Mouse (Mus musculus): ENCODE results near the gene Tnxb. TPM values are rescaled to one million over a fixed set of nuclear protein-coding genes. Genes with fewer than 3 reads are reported as not detected.

Tnxb gene
- total RNA-seq, 1 experiment: 0.18 TPM

- Histone ChIP-seq H3K9ac (ENCODE audit: insufficient read depth, low read depth, low read length, poor library complexity, severe bottlenecking) (no peak overlapping the region), H3K4me1 (ENCODE audit: control insufficient read depth in 2 of 2, insufficient read depth in 2 of 2, low read length in 2 of 2, poor library complexity in 1 of 2) (no peaks in the 10 kb centered on the region), H3K36me3 (ENCODE audit: control insufficient read depth, insufficient read depth, low read length, poor library complexity, severe bottlenecking) (no peaks in the 10 kb centered on the region), H3K4me3 (ENCODE audit: insufficient read depth in 1 of 2, low read depth in 1 of 2, low read length in 2 of 2, poor library complexity in 1 of 2, severe bottlenecking in 1 of 2) (no peak overlapping the region), H3K27ac (ENCODE audit: insufficient read depth, low read depth, low read length, poor library complexity, severe bottlenecking) (no peak overlapping the region), H3K9me3 (ENCODE audit: control insufficient read depth, insufficient read depth, low read depth, low read length) (no peaks in the 10 kb centered on the region)
- TF ChIP-seq CHD2 (IDR thresholded peaks at IDR 0.05; ENCODE audit: low read depth, low read length) (no peak), MAFK (IDR thresholded peaks at IDR 0.05; ENCODE audit: insufficient read depth, low read depth, low read length) (no peak), HCFC1 (IDR thresholded peaks at IDR 0.05; ENCODE audit: borderline replicate concordance, insufficient read depth, low read length) (no peak)
- DNase-seq (ENCODE audit: low read depth, low spot score): no peak
- in situ Hi-C loops (cut with MboI; ENCODE audit: low sequenced_read_pairs in 2 of 2, unreplicated experiment in 2 of 2): no loop called here
Measured at GRCm38 (mm10) chr17:34746531-34746930, 76.2 kb downstream of the Tnxb start.

- Histone ChIP-seq H3K4me1 (ENCODE audit: control insufficient read depth in 2 of 2, insufficient read depth in 2 of 2, low read length in 2 of 2, poor library complexity in 1 of 2) (no peaks in the 10 kb centered on the region), H3K9me3 (ENCODE audit: control insufficient read depth, insufficient read depth, low read depth, low read length) (no peaks in the 10 kb centered on the region), H3K27ac (ENCODE audit: insufficient read depth, low read depth, low read length, poor library complexity, severe bottlenecking) (no peak overlapping the region), H3K36me3 (ENCODE audit: control insufficient read depth, insufficient read depth, low read length, poor library complexity, severe bottlenecking) (no peaks in the 10 kb centered on the region), H3K4me3 (ENCODE audit: insufficient read depth in 1 of 2, low read depth in 1 of 2, low read length in 2 of 2, poor library complexity in 1 of 2, severe bottlenecking in 1 of 2) (no peak overlapping the region), H3K9ac (ENCODE audit: insufficient read depth, low read depth, low read length, poor library complexity, severe bottlenecking) (no peak overlapping the region)
- in situ Hi-C loops (cut with MboI; ENCODE audit: low sequenced_read_pairs in 2 of 2, unreplicated experiment in 2 of 2): no loop called here
- DNase-seq (ENCODE audit: low read depth, low spot score): no peak
- TF ChIP-seq CHD2 (IDR thresholded peaks at IDR 0.05; ENCODE audit: low read depth, low read length): no peak
- no peak for TF ChIP-seq HCFC1 (IDR thresholded peaks at IDR 0.05; ENCODE audit: borderline replicate concordance, insufficient read depth, low read length)
- TF ChIP-seq ZNF384 (IDR thresholded peaks at IDR 0.05; ENCODE audit: low read depth, low read length): no peak
- no peak for TF ChIP-seq MAFK (IDR thresholded peaks at IDR 0.05; ENCODE audit: insufficient read depth, low read depth, low read length)
- TF ChIP-seq ZC3H11A (IDR thresholded peaks at IDR 0.05; ENCODE audit: borderline replicate concordance, low read depth, low read length): no peak
Measured at GRCm38 (mm10) chr17:34761471-34761870, 91.1 kb downstream of the Tnxb start.

Other genes with a start within 250 kb of the Tnxb start
- gene Btnl4, start 193.2 kb upstream of the Tnxb start, total RNA-seq (2012; rRNA removed): not detected in 2 replicates
- gene Btnl6, start 153.2 kb upstream of the Tnxb start, total RNA-seq (2012; rRNA removed): not detected in 2 replicates
- 14.0 and 24.7 TPM in 2 replicates for gene Notch4, start 106.3 kb upstream of the Tnxb start, total RNA-seq (2012; rRNA removed)
- 4.9 and 5.8 TPM in 2 replicates for gene Gpsm3, start 80.7 kb upstream of the Tnxb start, total RNA-seq (2012; rRNA removed)
- 36.0 and 47.2 TPM in 2 replicates for gene Pbx2, start 79.3 kb upstream of the Tnxb start, total RNA-seq (2012; rRNA removed)
- 2.3 and 2.5 TPM in 2 replicates for gene Ager, start 72.7 kb upstream of the Tnxb start, total RNA-seq (2012; rRNA removed)
- 21.4 and 22.8 TPM in 2 replicates for gene Rnf5, start 66.8 kb upstream of the Tnxb start, total RNA-seq (2012; rRNA removed)
- gene Agpat1, start 66.3 kb upstream of the Tnxb start, total RNA-seq (2012; rRNA removed): 55.9 and 62.7 TPM in 2 replicates
- gene Egfl8, start 54.6 kb upstream of the Tnxb start, total RNA-seq (2012; rRNA removed): 1.0 and 2.0 TPM in 2 replicates
- gene Ppt2, start 42.0 kb upstream of the Tnxb start, total RNA-seq (2012; rRNA removed): 13.6 and 26.4 TPM in 2 replicates
- gene Prrt1, start 41.0 kb upstream of the Tnxb start, total RNA-seq (2012; rRNA removed): 0.13 and 0.16 TPM in 2 replicates
- gene Fkbpl, start 25.8 kb upstream of the Tnxb start, total RNA-seq (2012; rRNA removed): 4.4 and 7.5 TPM in 2 replicates
- 55.7 and 86.7 TPM in 2 replicates for gene Atf6b, start 23.4 kb upstream of the Tnxb start, total RNA-seq (2012; rRNA removed)
- 0.45 and 1.5 TPM in 2 replicates for gene C4b, start 73.3 kb downstream of the Tnxb start, total RNA-seq (2012; rRNA removed)
- gene Cyp21a1, start 134.0 kb downstream of the Tnxb start, total RNA-seq (2012; rRNA removed): 0.27 and 0.32 TPM in 2 replicates
- gene Stk19, start 166.4 kb downstream of the Tnxb start, total RNA-seq (2012; rRNA removed): 29.1 and 32.6 TPM in 2 replicates
- gene Dxo, start 166.5 kb downstream of the Tnxb start, total RNA-seq (2012; rRNA removed): 39.0 and 45.2 TPM in 2 replicates
- 40.5 and 66.0 TPM in 2 replicates for gene Skiv2l, start 179.7 kb downstream of the Tnxb start, total RNA-seq (2012; rRNA removed)
- 50.2 and 63.4 TPM in 2 replicates for gene Nelfe, start 179.9 kb downstream of the Tnxb start, total RNA-seq (2012; rRNA removed)
- gene Cfb, start 192.0 kb downstream of the Tnxb start, total RNA-seq (2012; rRNA removed): 0.16 and 0.18 TPM in 2 replicates
- gene Zbtb12, start 208.9 kb downstream of the Tnxb start, total RNA-seq (2012; rRNA removed): 9.4 and 11.5 TPM in 2 replicates
- 0.31 TPM in 1 of 2 replicates, not detected in the other for gene Gm20547, start 211.5 kb downstream of the Tnxb start, total RNA-seq (2012; rRNA removed)
- gene C2, start 227.7 kb downstream of the Tnxb start, total RNA-seq (2012; rRNA removed): 5.0 TPM in 2 replicates
- gene Ehmt2, start 227.9 kb downstream of the Tnxb start, total RNA-seq (2012; rRNA removed): 124 and 147 TPM in 2 replicates
- gene Slc44a4, start 243.9 kb downstream of the Tnxb start, total RNA-seq (2012; rRNA removed): 5.5 and 8.7 TPM in 2 replicates